Mouse (Mus musculus) left cerebral cortex, postnatal 10 days (tissue): ENCODE measurements at regions not wholly inside any gene's neighbourhood (a gene's known extent, or its start where the extent isn't known, plus 50 kb on each side); places are given as distances from the start of the nearest gene placed in this dataset.

Experiments used
- DNase-seq, 2 experiments: peaks; one replicate each; pipeline ENCODE4 v3.0.0; 2021 to 2022; ENCODE audit warnings: low spot score in 2 of 2, mixed read lengths in 1 of 2; ENCODE audit errors: extremely low spot score in 1 of 2
- intact Hi-C: fragments of 180-260 bp; cut with DNase I; formaldehyde crosslinking; loops from one replicate; pipeline ENCODE4 v1.15.1; 2025

- DNase-seq, result no peak
- intact Hi-C loops, result no loop called here
These were observed 557.6 kb downstream of the Rps29 start for GRCm38 (mm10) chr12:68601366-68601765.

- DNase-seq, result peak in 1 of 2 experiments; percentile 6
- intact Hi-C loops, result no loop called here
These were observed 559.0 kb downstream of the Rps29 start for GRCm38 (mm10) chr12:68599681-68600596.

GRCm38 (mm10) chr12:68599016-68599616, 559.9 kb downstream of the Rps29 start:
- intact Hi-C loops, result no loop called here
- no peak for DNase-seq

- intact Hi-C loops, result no loop called here
- DNase-seq, result no peak
These were observed 573.5 kb downstream of the Rps29 start for GRCm38 (mm10) chr12:68585524-68585872.

- intact Hi-C loops, result no loop called here
- no peak for DNase-seq
These were observed 574.0 kb downstream of the Rps29 start for GRCm38 (mm10) chr12:68584786-68585523.

GRCm38 (mm10) chr12:68579909-68580308, 579.1 kb downstream of the Rps29 start:
- no peak for DNase-seq
- intact Hi-C loops, result no loop called here

- intact Hi-C loops, result no loop called here
- no peak for DNase-seq
These were observed 581.5 kb downstream of the Rps29 start for GRCm38 (mm10) chr12:68577453-68577852.

- DNase-seq, result no peak
- intact Hi-C loops, result no loop called here
These were observed 582.1 kb downstream of the Rps29 start for GRCm38 (mm10) chr12:68576855-68577254.

- no peak for DNase-seq
- intact Hi-C loops, result no loop called here
These were observed 603.9 kb downstream of the Rps29 start for GRCm38 (mm10) chr12:68554943-68555627.

GRCm38 (mm10) chr12:68554292-68554691, 604.7 kb downstream of the Rps29 start:
- intact Hi-C loops, result no loop called here
- DNase-seq, result no peak

GRCm38 (mm10) chr12:68541811-68542210, 617.2 kb downstream of the Rps29 start:
- intact Hi-C loops, result no loop called here
- no peak for DNase-seq

- intact Hi-C loops, result no loop called here
- DNase-seq, result peak in 1 of 2 experiments; percentile 21
These were observed 658.2 kb downstream of the Rps29 start for GRCm38 (mm10) chr12:68500794-68501193.

- peak; percentile 6 to 60 for DNase-seq
- intact Hi-C loops, result no loop called here
These were observed 696.0 kb downstream of the Rps29 start for GRCm38 (mm10) chr12:68463032-68463431.

GRCm38 (mm10) chr12:68458196-68458595, 700.8 kb downstream of the Rps29 start:
- no peak for DNase-seq
- intact Hi-C loops, result no loop called here

GRCm38 (mm10) chr12:68426601-68427000, 732.4 kb downstream of the Rps29 start:
- DNase-seq, result no peak
- intact Hi-C loops, result no loop called here

- intact Hi-C loops, result no loop called here
- DNase-seq, result no peak
These were observed 734.0 kb downstream of the Rps29 start for GRCm38 (mm10) chr12:68425006-68425405.
